Mouse (Mus musculus) heart, postnatal 14 days (tissue): ENCODE measurements around the gene Celsr1. TPM values are rescaled to one million over a fixed set of nuclear protein-coding genes. Genes with fewer than 3 reads are reported as not detected.

Source experiments
- DNase-seq, 2 experiments: peaks; one replicate each; pipeline ENCODE4 v3.0.0; 2021 to 2022
- intact Hi-C: fragments of 180-260 bp; cut with DNase I; formaldehyde crosslinking; loops from one replicate; pipeline ENCODE4 v1.15.1; 2025
- total RNA-seq, 2 experiments: library from RNA; stranded (reverse); gene quantifications; 2 replicates each; pipeline ENCODE4 v1.2.3; 2021

Gene Celsr1
- total RNA-seq, 2 experiments from 2014 or later, result 10.0 to 11.5 TPM

DNA sequence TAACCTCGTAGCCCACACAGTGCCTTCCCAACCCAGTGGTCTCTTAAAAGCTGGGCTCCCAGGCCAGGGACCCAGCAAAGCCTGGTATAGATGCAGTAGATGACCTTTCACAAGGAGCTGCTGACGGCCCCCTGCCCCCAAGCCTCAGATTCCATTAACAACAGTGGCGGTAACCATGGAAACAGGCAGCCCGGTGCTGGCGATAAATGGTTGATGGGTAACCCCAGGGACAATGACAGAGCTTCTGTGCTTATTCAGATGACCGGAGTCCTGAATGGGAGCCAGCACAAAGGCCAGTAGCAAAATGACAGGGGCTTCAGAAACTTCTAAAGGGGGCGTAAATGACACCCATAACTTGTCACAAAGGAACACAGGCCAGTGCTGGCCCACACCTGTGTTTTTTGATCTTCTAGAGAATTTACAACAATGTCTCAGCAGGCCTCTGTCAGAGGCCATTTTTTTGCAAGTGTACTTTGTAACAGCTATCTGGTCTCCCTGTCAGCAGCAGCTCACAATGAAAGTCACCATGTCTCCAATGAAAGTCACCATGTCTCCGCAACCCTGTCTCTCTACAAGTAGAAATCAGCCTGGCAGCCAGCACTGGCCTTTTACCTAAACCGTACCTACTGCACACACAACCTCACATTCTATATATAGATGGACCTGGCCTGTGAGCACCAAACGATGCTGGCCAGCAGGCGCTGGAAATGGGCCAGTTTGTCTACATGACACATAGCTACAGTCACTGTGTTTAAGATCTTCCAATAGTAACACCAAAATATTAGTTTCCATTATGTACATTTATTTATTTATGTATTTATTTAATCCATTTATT is 27.7 kb downstream of the Celsr1 start:
- intact Hi-C loops, result no loop called here
- peak; percentile 40 to 58 for DNase-seq

GRCm38 (mm10) chr15:86004048-86004447 is 29.5 kb downstream of the Celsr1 start:
- intact Hi-C loops, result no loop called here

DNA sequence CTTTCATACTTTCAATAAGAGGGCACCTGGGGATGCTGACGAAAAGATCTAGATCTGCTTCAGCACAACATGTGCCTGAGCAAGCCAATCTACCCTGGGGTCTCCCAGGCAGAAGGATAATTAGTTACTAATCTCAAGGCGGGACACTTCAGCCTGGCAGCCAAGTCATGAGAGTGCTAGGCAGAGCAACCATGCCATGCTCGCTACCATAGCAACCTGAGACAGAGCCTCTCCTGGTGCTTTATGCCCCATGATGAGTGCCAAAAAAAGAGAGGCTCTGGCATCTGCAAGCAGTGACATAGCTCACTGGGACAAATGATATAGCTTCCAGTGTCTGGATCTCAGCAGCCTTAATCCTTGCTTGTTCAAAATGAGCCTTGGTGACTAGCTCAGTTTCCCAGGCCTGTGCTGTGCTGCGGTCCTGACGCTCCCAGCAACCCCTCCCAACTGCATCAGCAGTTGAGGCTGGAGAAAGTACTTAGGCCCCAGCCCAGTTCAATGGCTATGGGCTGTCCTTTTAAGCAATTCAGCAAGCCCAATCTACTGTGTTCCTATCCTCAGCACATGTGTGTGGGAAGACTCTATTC is 32.8 kb downstream of the Celsr1 start:
- intact Hi-C loops, result no loop called here
- DNase-seq, result no peak

More at GRCm38 (mm10) chr15:86004048-86004447, 29.5 kb downstream of the Celsr1 start:
- DNase-seq, result no peak

DNA sequence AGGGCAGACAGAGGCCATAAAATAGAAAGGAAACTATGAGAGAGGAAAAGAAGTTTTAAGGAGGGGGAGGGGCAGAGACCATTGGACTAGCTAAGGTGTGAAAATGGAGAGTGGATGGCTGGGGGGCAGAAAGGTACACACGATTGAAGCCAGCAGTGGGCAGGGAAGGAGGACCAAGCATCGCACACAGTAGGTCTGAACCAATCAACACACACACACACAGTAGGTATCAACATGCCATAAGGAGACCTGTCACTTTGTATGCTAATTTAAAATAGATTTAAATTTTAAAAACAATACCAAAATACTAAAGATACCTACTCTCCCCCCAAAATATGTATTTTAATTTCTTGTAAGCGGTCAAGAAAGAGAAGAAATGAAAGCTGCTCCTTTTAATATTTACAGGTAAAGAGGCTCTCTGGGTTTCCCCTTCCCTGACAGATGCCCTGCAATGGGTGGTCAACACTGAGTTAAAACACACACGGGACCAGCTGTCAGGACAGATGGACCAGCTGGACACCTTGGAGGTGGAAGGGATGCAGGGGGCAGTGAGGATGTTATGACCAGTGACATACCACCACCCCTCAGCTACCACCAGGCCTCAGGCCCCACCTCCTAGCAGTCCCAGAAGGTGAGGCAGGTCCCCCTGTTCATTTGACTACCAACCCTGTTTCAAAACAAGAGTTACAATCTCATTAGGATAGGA is 34.9 kb downstream of the Celsr1 start:
- DNase-seq, result no peak
- intact Hi-C loops, result no loop called here

GRCm38 (mm10) chr15:85996031-85996765 is 37.4 kb downstream of the Celsr1 start:
- DNase-seq, result no peak
- intact Hi-C loops, result no loop called here

GRCm38 (mm10) chr15:85994906-85995608 is 38.5 kb downstream of the Celsr1 start:
- DNase-seq, result no peak
- intact Hi-C loops, result no loop called here

- no peak for DNase-seq
These were observed 39.5 kb downstream of the Celsr1 start for GRCm38 (mm10) chr15:85993931-85994583.

DNA sequence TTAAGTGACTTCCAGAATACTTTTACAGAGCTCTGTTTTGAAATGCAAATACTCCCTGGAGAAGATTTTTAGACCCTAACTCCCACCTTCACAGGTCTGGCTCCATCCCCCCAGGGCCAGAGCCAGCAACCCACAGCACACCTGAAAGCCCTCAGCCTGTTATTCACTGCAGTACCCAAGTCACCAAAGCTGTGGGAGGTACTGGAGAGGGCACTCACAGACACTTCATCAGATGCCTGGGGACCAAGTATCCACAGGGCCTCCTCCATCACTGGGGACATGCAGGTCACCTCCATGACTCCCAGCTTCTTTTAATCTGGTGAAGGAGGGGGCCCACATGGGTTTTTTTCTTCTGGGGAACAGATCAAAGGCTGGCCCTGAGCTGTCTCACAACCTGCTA is 40.2 kb downstream of the Celsr1 start:
- no peak for DNase-seq
- intact Hi-C loops, result no loop called here

More at GRCm38 (mm10) chr15:85993931-85994583, 39.5 kb downstream of the Celsr1 start:
- intact Hi-C loops, result no loop called here

- intact Hi-C loops, result no loop called here
- no peak for DNase-seq
These were observed 41.5 kb downstream of the Celsr1 start for GRCm38 (mm10) chr15:85992125-85992495.

DNA sequence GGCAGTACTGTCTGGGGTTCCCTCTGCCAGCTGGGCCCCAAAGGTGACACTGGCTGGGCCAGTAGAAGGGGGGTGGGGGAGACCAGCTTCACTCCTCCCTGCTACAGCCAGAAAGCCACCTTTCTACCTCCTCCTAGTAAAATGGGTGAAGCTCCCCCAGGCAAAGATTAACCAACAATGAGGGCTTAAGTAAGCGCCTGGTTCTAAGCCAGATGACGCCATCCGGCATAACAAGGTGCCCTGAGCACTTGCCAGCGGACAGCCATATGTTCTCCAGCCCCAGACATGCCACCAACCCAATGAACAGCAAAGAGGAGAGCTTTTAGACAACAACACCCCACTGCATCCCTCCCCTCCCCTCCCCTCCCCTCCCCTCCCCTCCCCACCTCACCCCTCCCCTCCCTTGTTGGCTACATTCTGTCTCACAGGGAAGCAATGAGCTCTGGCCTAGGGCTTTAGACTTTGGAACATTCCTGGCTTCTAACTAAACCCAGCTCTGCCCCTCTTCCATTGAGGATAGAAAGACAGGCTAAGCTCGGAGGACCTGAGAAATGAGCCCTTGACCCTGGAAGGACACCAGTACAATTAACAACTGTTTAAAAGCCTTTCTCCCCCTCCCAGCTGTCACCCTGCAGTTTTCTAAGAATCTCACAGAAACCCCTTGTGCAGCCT is 42.0 kb downstream of the Celsr1 start:
- intact Hi-C loops, result no loop called here
- no peak for DNase-seq

GRCm38 (mm10) chr15:85990696-85991443 is 42.7 kb downstream of the Celsr1 start:
- no peak for DNase-seq
- intact Hi-C loops, result no loop called here

DNA sequence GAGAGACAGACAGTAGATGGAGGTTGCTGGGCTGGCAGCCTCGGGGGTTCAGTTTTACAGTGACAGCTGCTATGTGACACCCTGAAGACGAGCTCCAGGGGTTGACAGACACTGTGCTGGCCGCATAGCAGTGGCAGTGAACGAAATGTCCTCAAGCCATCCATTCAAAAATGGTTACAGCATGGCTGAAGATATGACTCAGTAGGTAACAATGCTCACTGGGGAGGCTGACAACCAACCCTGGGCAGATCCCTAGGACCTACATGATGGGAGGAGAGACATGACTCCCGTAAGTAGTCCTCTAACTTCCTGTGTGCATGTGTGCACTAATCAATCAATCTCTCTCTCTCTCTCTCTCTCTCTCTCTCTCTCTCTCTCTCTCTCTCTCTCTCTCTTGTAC is 45.7 kb downstream of the Celsr1 start:
- DNase-seq, result no peak
- intact Hi-C loops, result no loop called here

- DNase-seq, result no peak
- intact Hi-C loops, result no loop called here
These were observed 47.4 kb downstream of the Celsr1 start for GRCm38 (mm10) chr15:85986170-85986569.

- DNase-seq, result no peak
- intact Hi-C loops, result no loop called here
These were observed 48.0 kb downstream of the Celsr1 start for GRCm38 (mm10) chr15:85985601-85986000.

GRCm38 (mm10) chr15:85983131-85983530 is 50.4 kb downstream of the Celsr1 start:
- no peak for DNase-seq
- intact Hi-C loops, result no loop called here

- no peak for DNase-seq
- intact Hi-C loops, result no loop called here
These were observed 51.2 kb downstream of the Celsr1 start for GRCm38 (mm10) chr15:85982416-85982775.

DNA sequence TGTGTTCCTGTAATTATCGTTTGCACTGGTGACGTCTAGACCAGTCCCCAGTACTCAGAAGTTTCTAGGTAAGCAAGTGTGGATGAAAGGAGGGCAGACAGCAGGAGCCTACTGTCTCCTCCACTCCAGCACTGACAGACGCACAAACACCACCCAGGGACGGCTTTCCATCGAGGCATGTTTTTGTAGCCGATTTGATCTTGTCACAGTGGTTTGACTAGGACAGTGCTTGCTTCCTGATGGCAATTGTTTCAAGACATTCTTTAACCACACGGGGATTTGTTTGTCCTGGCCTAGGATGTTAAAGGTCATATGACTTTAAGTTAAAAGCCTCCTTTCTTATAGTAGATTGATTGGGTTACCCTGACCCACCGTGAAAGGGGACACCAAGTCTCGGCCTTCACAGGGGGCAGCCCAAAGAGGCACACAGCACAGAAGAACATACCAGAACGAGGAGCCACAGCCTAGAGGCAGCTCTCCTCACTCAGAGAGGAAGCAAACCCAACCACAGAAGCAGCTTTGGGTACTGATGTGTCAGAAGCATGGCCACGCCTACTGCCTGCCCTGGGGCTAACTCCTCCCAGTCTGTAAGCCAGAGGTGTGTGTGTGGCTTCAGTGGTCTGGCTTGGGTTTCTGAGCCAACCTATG is 51.7 kb downstream of the Celsr1 start:
- no peak for DNase-seq
- intact Hi-C loops, result no loop called here

DNA sequence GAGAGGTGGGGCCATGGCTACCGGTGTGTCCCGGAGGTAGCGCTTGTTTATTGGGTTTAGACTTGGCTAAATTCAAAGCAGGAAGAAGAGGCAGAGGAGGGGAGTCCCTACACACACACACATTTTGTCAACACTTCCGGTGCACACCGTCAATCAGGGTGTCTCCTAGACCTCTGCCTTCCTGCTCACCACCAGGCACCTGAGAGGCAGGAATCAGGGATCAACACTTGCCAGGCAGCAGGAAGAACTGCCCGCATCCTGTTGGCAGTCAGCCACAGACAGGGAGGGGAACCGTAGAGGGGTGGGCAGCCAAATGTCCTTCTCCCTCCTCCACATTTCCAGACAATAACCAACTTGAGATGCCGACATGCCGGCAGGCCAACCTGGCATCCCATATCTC is 56.5 kb downstream of the Celsr1 start:
- DNase-seq, result no peak
- intact Hi-C loops, result no loop called here
